Mouse (Mus musculus): ENCODE data around the gene Gpr88.

DNA sequence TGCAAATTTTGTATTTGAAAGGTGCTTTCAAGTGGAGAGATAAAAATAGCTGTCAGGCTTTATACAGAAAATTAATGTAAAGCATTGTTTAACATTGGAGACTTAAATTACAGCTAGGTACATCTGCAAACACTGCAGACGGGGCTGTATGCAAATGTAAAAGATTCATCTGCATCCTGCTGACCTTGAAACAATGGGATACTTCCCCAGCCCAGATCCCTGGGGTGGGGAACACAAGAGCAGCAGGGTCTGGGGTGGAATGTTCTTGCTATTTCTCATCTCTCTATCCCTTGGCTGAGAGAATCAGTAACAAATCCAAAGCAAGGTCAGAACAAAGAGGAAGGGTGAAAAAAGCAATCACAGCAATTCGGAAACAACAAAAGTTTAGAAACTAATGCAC, 30.7 kb upstream of the Gpr88 start:
- TF ChIP-seq EP300 (IDR thresholded peaks at IDR 0.05) (no peak), CTCF (IDR thresholded peaks at IDR 0.05) (no peak)
